9 mouse cellular contexts compared by ENCODE assay signal in genomic region chr11:114704071-114704913, GRCm38 (mm10). TPM values are rescaled to one million over a fixed set of nuclear protein-coding genes. Genes with fewer than 3 reads are reported as not detected.
DNase-seq lines count a peak whose midpoint lies in the region; ATAC-seq and TF ChIP-seq lines count a peak whose summit lies in the region.
"Had no signal": no experiment of that assay in that cellular context is flagged by ENCODE, and none has a peak within 500 bp of the region (broad histone marks: within the 10 kb centered on the region; RNA-seq: fewer than 3 reads in every experiment).

No protein-coding gene starts in this region.

- H3K9me3 ChIP-seq in heart, embryonic 15.5 days (replicated peaks) = no peaks in the 10 kb centered on the region
- no peaks in the 10 kb centered on the region for H3K9me3 ChIP-seq in forebrain, embryonic 10.5 days
- no peaks in the 10 kb centered on the region for H3K9me3 ChIP-seq in midbrain, postnatal 0 days (ENCODE audit: low read length)

- peaks cover 15% of the 10 kb centered on the region for H3K4me1 ChIP-seq in heart, embryonic 15.5 days (replicated peaks)
- H3K4me1 ChIP-seq in forebrain, embryonic 10.5 days = peaks cover 15% of the 10 kb centered on the region
- H3K4me1 ChIP-seq in midbrain, postnatal 0 days (ENCODE audit: insufficient read depth, low read length) = peaks cover 4% of the 10 kb centered on the region; the same call in 1 of the 2 replicates

- TF ChIP-seq CTCF in layer of hippocampus, adult 2 months (conservative IDR thresholded peaks at IDR 0.05) = peak; percentile 27; the same call in 1 of the 2 replicates
- TF ChIP-seq CTCF in midbrain, postnatal 0 days (IDR thresholded peaks at IDR 0.05) = no peak

- H3K27me3 ChIP-seq in heart, embryonic 15.5 days = no peaks in the 10 kb centered on the region
- no peaks in the 10 kb centered on the region for H3K27me3 ChIP-seq in forebrain, embryonic 10.5 days (ENCODE audit: poor library complexity, severe bottlenecking)
- no peaks in the 10 kb centered on the region for H3K27me3 ChIP-seq in midbrain, postnatal 0 days (ENCODE audit: insufficient read depth, low read length)

- H3K27ac ChIP-seq in heart, embryonic 15.5 days = no peak overlapping the region
- peak overlapping the region; percentile 36; the same call in 1 of the 2 replicates for H3K27ac ChIP-seq in forebrain, embryonic 10.5 days
- H3K27ac ChIP-seq in layer of hippocampus, adult 2 months = peak overlapping the region; percentile 82
- peak overlapping the region; percentile 57 for H3K27ac ChIP-seq in midbrain, postnatal 0 days (ENCODE audit: low read depth, low read length)
- H3K27ac ChIP-seq: liver, embryonic 14.5 days had no signal

- no peak for DNase-seq in heart, adult 8-10 months (ENCODE audit: low spot score)
- no peak for DNase-seq in forebrain, embryonic 10.5 days (ENCODE audit: extremely low spot score, low spot score)
- DNase-seq in layer of hippocampus, adult 2 months (ENCODE audit: low spot score in 2 of 2) = peak; percentile 57 to 74
- DNase-seq in midbrain, postnatal 0 days (ENCODE audit: low spot score) = peak; percentile 89
- DNase-seq in thymus, postnatal 4 days = no peak
- no peak for DNase-seq in heart, adult 18-20 months
- DNase-seq in adrenal gland, postnatal 25 days = no peak

- no peaks in the 10 kb centered on the region for H3K36me3 ChIP-seq in heart, embryonic 15.5 days
- H3K36me3 ChIP-seq in forebrain, embryonic 10.5 days (replicated peaks) = 0 out of 2 replicates have a peak, but pooled peaks cover 5% of the 10 kb centered on the region
- H3K36me3 ChIP-seq in midbrain, postnatal 0 days (ENCODE audit: insufficient read depth, low read length) = no peaks in the 10 kb centered on the region; the same call in 1 of the 2 replicates

- WGBS in heart, embryonic 15.5 days = 52% methylated on average over 22 of the region's 22 CpGs
- 62% methylated on average over 22 of the region's 22 CpGs for WGBS in forebrain, embryonic 10.5 days
- WGBS in midbrain, postnatal 0 days = 29% methylated on average over 22 of the region's 22 CpGs

- H3K9ac ChIP-seq in heart, embryonic 15.5 days = no peak overlapping the region
- H3K9ac ChIP-seq in midbrain, postnatal 0 days (replicated peaks; ENCODE audit: low read length, poor library complexity, severe bottlenecking) = peak overlapping the region; percentile 24; the same call in 1 of the 2 replicates
- H3K9ac ChIP-seq: liver, embryonic 14.5 days had no signal

- no peak; the same call in 1 of the 2 replicates for ATAC-seq in heart, embryonic 15.5 days (replicated peaks; ENCODE audit: insufficient number of reproducible peaks, insufficient read depth, low FRiP score, low read depth)
- ATAC-seq in midbrain, postnatal 0 days (ENCODE audit: low FRiP score) = peak; percentile 90

- H3K4me2 ChIP-seq in heart, embryonic 15.5 days = peak overlapping the region; percentile 43; the same call in 1 of the 2 replicates
- peak overlapping the region; percentile 22; the same call in 1 of the 2 replicates for H3K4me2 ChIP-seq in midbrain, postnatal 0 days (ENCODE audit: low read depth, low read length, poor library complexity, severe bottlenecking)

- H3K4me3 ChIP-seq in heart, embryonic 15.5 days = no peak overlapping the region
- H3K4me3 ChIP-seq in forebrain, embryonic 10.5 days = no peak overlapping the region
- peak overlapping the region; percentile 24; the same call in 1 of the 2 replicates for H3K4me3 ChIP-seq in layer of hippocampus, adult 2 months
- H3K4me3 ChIP-seq in midbrain, postnatal 0 days (ENCODE audit: low read depth, low read length) = no peak overlapping the region

RNA-seq across cellular contexts. Expression of gene Dnaic2, which starts 22.9 kb away (rescaled TPM):
- 0.64 and 1.0 TPM in 2 replicates for polyA plus RNA-seq in heart, embryonic 15.5 days (2015; fragmentation: Nextera tagmentation; extraction: Ambion mirVana)
- total RNA-seq in heart, adult 8-10 months (2022) = under 1 TPM in 1 of 4 experiments, not detected in 3; 0.47 TPM
- polyA plus RNA-seq in forebrain, embryonic 10.5 days (2016; fragmentation: Nextera tagmentation; extraction: Ambion mirVana) = 0.77 and 1.0 TPM in 2 replicates
- total RNA-seq in layer of hippocampus, adult 2 months (2021) = 1 to 10 TPM; 1.4 to 1.5 TPM
- 3.8 and 4.4 TPM in 2 replicates for total RNA-seq in midbrain, postnatal 0 days (2014; rRNA removed)
- polyA plus RNA-seq in midbrain, postnatal 0 days (2015; fragmentation: Nextera tagmentation; extraction: Ambion mirVana) = 2.0 and 3.2 TPM in 2 replicates
- total RNA-seq in heart, adult 18-20 months (2021) = under 1 TPM in 1 of 2 experiments, not detected in 1; 0.46 TPM
- total RNA-seq in adrenal gland, postnatal 25 days (2021) = 0.67 and 1.2 TPM in 2 replicates

RNA-seq across cellular contexts. Expression of gene Ttyh2, which starts 29.1 kb away (rescaled TPM):
- polyA plus RNA-seq in heart, embryonic 15.5 days (2015; fragmentation: Nextera tagmentation; extraction: Ambion mirVana) = 9.3 and 11.6 TPM in 2 replicates
- total RNA-seq in heart, adult 8-10 months (2022) = 1 to 10 TPM; 3.0 to 4.6 (median 3.4) TPM
- polyA plus RNA-seq in forebrain, embryonic 10.5 days (2016; fragmentation: Nextera tagmentation; extraction: Ambion mirVana) = 8.6 and 9.5 TPM in 2 replicates
- total RNA-seq in layer of hippocampus, adult 2 months (2021) = 10 to 100 TPM; 24.4 to 27.8 TPM
- 42.8 and 58.2 TPM in 2 replicates for total RNA-seq in midbrain, postnatal 0 days (2014; rRNA removed)
- 27.1 and 29.4 TPM in 2 replicates for polyA plus RNA-seq in midbrain, postnatal 0 days (2015; fragmentation: Nextera tagmentation; extraction: Ambion mirVana)
- 1 to 10 TPM; 3.5 to 4.1 TPM for total RNA-seq in heart, adult 18-20 months (2021)
- total RNA-seq in adrenal gland, postnatal 25 days (2021) = 120 and 145 TPM in 2 replicates

RNA-seq across cellular contexts. Expression of gene Rpl38, which starts 36.0 kb away (rescaled TPM):
- 553 and 775 TPM in 2 replicates for polyA plus RNA-seq in heart, embryonic 15.5 days (2015; fragmentation: Nextera tagmentation; extraction: Ambion mirVana)
- total RNA-seq in heart, adult 8-10 months (2022) = 100 to 1,000 TPM; 505 to 715 (median 618) TPM
- polyA plus RNA-seq in forebrain, embryonic 10.5 days (2016; fragmentation: Nextera tagmentation; extraction: Ambion mirVana) = 1,134 and 1,162 TPM in 2 replicates
- 100 to 1,000 TPM; 905 to 943 TPM for total RNA-seq in layer of hippocampus, adult 2 months (2021)
- total RNA-seq in midbrain, postnatal 0 days (2014; rRNA removed) = 903 and 1,541 TPM in 2 replicates
- polyA plus RNA-seq in midbrain, postnatal 0 days (2015; fragmentation: Nextera tagmentation; extraction: Ambion mirVana) = 889 and 977 TPM in 2 replicates
- total RNA-seq in heart, adult 18-20 months (2021) = 100 to 1,000 TPM; 681 to 698 TPM
- total RNA-seq in adrenal gland, postnatal 25 days (2021) = 1,060 and 1,162 TPM in 2 replicates

Comparison
In these comparisons a context has a peak if more than half of its experiments do, and no peak if none do; other contexts are left out.
1. DNase-seq: peak in layer of hippocampus, adult 2 months (2 of 2) and midbrain, postnatal 0 days (single experiment); none in heart, adult 8-10 months (single experiment), forebrain, embryonic 10.5 days (single experiment), thymus, postnatal 4 days (single experiment), heart, adult 18-20 months (0 of 2) and adrenal gland, postnatal 25 days (single experiment).